Mouse (Mus musculus): Measurements from ENCODE around the gene Btbd3.

- TF ChIP-seq CTCF (IDR thresholded peaks at IDR 0.05; ENCODE audit: low read depth, low read length) (no peak), TAL1 (conservative IDR thresholded peaks at IDR 0.05; ENCODE audit: low read depth, low read length) (no peak), GATA2 (IDR thresholded peaks at IDR 0.05; ENCODE audit: borderline replicate concordance, low read depth, low read length) (no peak), GATA1 (IDR thresholded peaks at IDR 0.05; ENCODE audit: borderline replicate concordance, low read length) (no peak)
These were observed 36.1 kb upstream of the Btbd3 start for GRCm38 (mm10) chr2:138220269-138220668.

Data from G1E (cell line).